In genomic region chr10:98538706-98539105, GRCm38 (mm10) we compare ENCODE assay signal across 14 mouse cellular contexts.
"Had no signal": no experiment of that assay in that cellular context is flagged by ENCODE, and none has a peak within 500 bp of the region (broad histone marks: within the 10 kb centered on the region; RNA-seq: fewer than 3 reads in every experiment).

No protein-coding gene starts in this region.

- H3K4me2 ChIP-seq: intestine, embryonic 15.5 days; limb, embryonic 12.5 days; liver, embryonic 13.5 days; neural tube, embryonic 12.5 days had no signal

- H3K4me3 ChIP-seq: intestine, embryonic 15.5 days; layer of hippocampus, adult 2 months; limb, embryonic 12.5 days; liver, embryonic 13.5 days; neural tube, embryonic 12.5 days had no signal

- H3K9ac ChIP-seq: intestine, embryonic 15.5 days; limb, embryonic 12.5 days; liver, embryonic 13.5 days; liver, postnatal 0 days; neural tube, embryonic 12.5 days had no signal

- DNase-seq: kidney, adult 18-20 months; kidney, postnatal 10 days; kidney, postnatal 4 days; liver; liver, embryonic 13.5 days; liver, postnatal 0 days; midbrain, embryonic 14.5 days; spleen, adult 18-20 months; thymus, adult 18-20 months; thymus, postnatal 36 days had no signal

- H3K4me1 ChIP-seq: intestine, embryonic 15.5 days; liver, embryonic 13.5 days; neural tube, embryonic 12.5 days had no signal

- ATAC-seq: intestine, embryonic 15.5 days; liver, postnatal 0 days had no signal

- H3K27me3 ChIP-seq: intestine, embryonic 15.5 days; limb, embryonic 12.5 days; liver, embryonic 13.5 days; neural tube, embryonic 12.5 days had no signal

- H3K36me3 ChIP-seq: intestine, embryonic 15.5 days; limb, embryonic 12.5 days; liver, embryonic 13.5 days; neural tube, embryonic 12.5 days had no signal

- H3K9me3 ChIP-seq: intestine, embryonic 15.5 days; limb, embryonic 12.5 days; liver, embryonic 13.5 days; neural tube, embryonic 12.5 days had no signal

- H3K27ac ChIP-seq: intestine, embryonic 15.5 days; layer of hippocampus, adult 2 months; limb, embryonic 12.5 days; liver, embryonic 13.5 days; neural tube, embryonic 12.5 days had no signal
